Mouse (Mus musculus) G1E (cell line): Measurements from ENCODE around the gene Slc27a3.

ENCODE experiments used
- CTCF ChIP-seq: IDR thresholded peaks from 2 replicates; pipeline ENCODE4 v1.5.1; 2012; ENCODE audit warnings: low read depth, low read length, inconsistent platforms, mixed read lengths
- POLR2AphosphoS5 ChIP-seq: IDR thresholded peaks from 2 replicates; pipeline ENCODE4 v1.6.1; 2012; ENCODE audit warnings: low read depth, low read length, inconsistent platforms; ENCODE audit not compliant: insufficient replicate concordance
- TAL1 ChIP-seq: conservative IDR thresholded peaks from 2 replicates; pipeline ENCODE4 v1.6.1; 2012; ENCODE audit warnings: low read depth, low read length, inconsistent platforms, mixed read lengths

DNA sequence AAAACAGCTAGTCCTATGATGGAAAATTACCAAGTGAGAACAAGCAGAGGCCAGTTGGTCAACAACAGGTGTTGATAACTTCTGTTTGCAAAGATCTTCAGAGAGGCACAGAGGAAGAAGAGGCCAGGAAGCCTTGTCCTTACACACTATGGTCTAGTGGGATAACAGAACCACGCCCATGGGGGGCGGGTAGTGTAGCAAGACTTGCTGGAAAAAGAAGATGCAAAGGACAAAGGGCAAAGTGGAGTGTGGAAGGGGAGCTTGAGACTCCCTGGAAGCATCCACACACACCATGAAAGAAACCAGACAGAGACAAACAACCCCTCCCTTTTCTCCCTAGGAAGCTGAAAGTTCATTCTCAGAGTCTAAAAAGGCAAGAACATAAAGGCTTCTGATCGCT is 39.8 kb upstream of the Slc27a3 start:
- TF ChIP-seq CTCF = no peak
- TF ChIP-seq POLR2AphosphoS5 = no peak
- TF ChIP-seq TAL1 = no peak
